Mouse (Mus musculus) lung, postnatal 0 days (tissue): ENCODE data around the gene Fbxl12.

Experiments used
- CTCF ChIP-seq: IDR thresholded peaks from 2 replicates; pipeline ENCODE4 v1.5.1; 2016; ENCODE audit warnings: antibody characterized with exemption, mild to moderate bottlenecking
- EP300 ChIP-seq: IDR thresholded peaks from 2 replicates; pipeline ENCODE4 v1.6.1; 2016; ENCODE audit warnings: antibody characterized with exemption, mild to moderate bottlenecking, control low read depth

DNA sequence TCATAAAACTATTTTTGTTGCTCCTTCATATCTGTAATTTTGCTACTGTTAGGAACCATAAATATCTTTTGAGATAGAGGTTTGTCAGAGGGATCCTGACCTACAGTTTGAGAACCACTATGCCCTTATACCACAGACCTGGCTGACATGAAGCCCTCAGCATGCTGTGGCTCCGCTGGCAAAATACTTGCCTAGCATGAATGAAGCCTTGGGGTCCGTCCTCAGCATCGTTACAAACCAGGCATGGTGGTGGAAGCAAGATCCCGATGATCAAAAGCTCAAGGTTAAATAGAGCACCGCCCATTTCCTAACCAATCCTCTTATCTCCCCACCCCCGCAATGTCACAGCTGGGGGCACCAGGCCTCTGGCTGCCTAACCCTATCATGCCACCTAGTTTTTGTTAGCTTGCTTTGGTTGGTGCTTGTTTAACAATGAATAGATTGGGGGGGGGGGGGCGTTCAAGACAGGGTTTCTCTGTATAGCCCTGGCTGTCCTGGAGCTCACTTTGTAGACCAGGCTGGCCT, 22.0 kb upstream of the Fbxl12 start:
- TF ChIP-seq CTCF (no peak), EP300 (no peak)
